Comparison of ENCODE assay signal across 9 mouse cellular contexts in genomic region chr13:74010678-74011077, GRCm38 (mm10). TPM values are rescaled to one million over a fixed set of nuclear protein-coding genes. Genes with fewer than 3 reads are reported as not detected.
A peak's percentile ranks its signal among the peaks of the same experiment; 100 is the strongest.
DNase-seq lines count a peak whose midpoint lies in the region; TF ChIP-seq lines count a peak whose summit lies in the region.
"Had no signal": no experiment of that assay in that cellular context is flagged by ENCODE, and none has a peak within 500 bp of the region (broad histone marks: within the 10 kb centered on the region; RNA-seq: fewer than 3 reads in every experiment).

No protein-coding gene starts in this region.

- peak; percentile 36 for DNase-seq in gastrocnemius, adult 2 months
- no peak for DNase-seq in gastrocnemius, postnatal 4 days (ENCODE audit: low spot score in 2 of 2)
- peak; percentile 44 to 48 for DNase-seq in frontal cortex, postnatal 10 days (ENCODE audit: low spot score in 2 of 2)
- peak; percentile 10 for DNase-seq in left cerebral cortex, postnatal 4 days
- DNase-seq in testis, postnatal 10 days (ENCODE audit: low spot score): no peak
- DNase-seq in kidney, adult 8-10 months: no peak

- 13% methylated on average over 3 of the region's 3 CpGs for WGBS in olfactory bulb, adult 2 months

- no peak; the same call in 1 of the 2 replicates for TF ChIP-seq POLR2A in olfactory bulb, adult 2 months (IDR thresholded peaks at IDR 0.05; ENCODE audit: insufficient read depth, low read depth, low read length)

- intact Hi-C loops in gastrocnemius, adult 2 months (cut with DNase I): no loop called here
- intact Hi-C loops in left cerebral cortex, postnatal 4 days (cut with DNase I): no loop called here

- peak overlapping the region; percentile 92 for H3K27ac ChIP-seq in gastrocnemius, adult 2 months
- no peak overlapping the region for H3K27ac ChIP-seq in brown adipose tissue, adult 24 weeks (replicated peaks; ENCODE audit: low read depth, low read length)
- H3K27ac ChIP-seq in olfactory bulb, adult 2 months (ENCODE audit: insufficient read depth, low read depth, low read length): peak overlapping the region; percentile 64

- peaks cover 18% of the 10 kb centered on the region for H3K4me1 ChIP-seq in brown adipose tissue, adult 24 weeks (ENCODE audit: control insufficient read depth, insufficient read depth, insufficient read length, low read length)
- H3K4me1 ChIP-seq in olfactory bulb, adult 2 months (ENCODE audit: control insufficient read depth, insufficient read depth, low read length): peaks cover 11% of the 10 kb centered on the region

- H3K4me3 ChIP-seq in gastrocnemius, adult 2 months: peak overlapping the region; percentile 85
- H3K4me3 ChIP-seq in brown adipose tissue, adult 24 weeks (ENCODE audit: insufficient read depth, low read depth, low read length): peak overlapping the region; percentile 83
- H3K4me3 ChIP-seq in olfactory bulb, adult 2 months (ENCODE audit: insufficient read depth, low read depth, low read length): peak overlapping the region; percentile 75

- TF ChIP-seq CTCF in gastrocnemius, adult 2 months (IDR thresholded peaks at IDR 0.05): no peak
- TF ChIP-seq CTCF in olfactory bulb, adult 2 months (IDR thresholded peaks at IDR 0.05; ENCODE audit: insufficient read depth, low read depth, low read length): no peak

RNA-seq across cellular contexts. Expression of gene Tppp, which starts 1.5 kb away (rescaled TPM):
- total RNA-seq in gastrocnemius, adult 2 months (2021): 1 to 10 TPM; 4.7 to 8.6 TPM
- total RNA-seq in gastrocnemius, postnatal 4 days (2021): 10 to 100 TPM; 11.0 to 12.7 TPM
- polyA plus RNA-seq in brown adipose tissue, adult 24 weeks (2012; ENCODE audit: insufficient read depth, insufficient read length, missing spikeins): 15.1 and 18.7 TPM in 2 replicates
- total RNA-seq in left cerebral cortex, postnatal 4 days (2021): 10 to 100 TPM; 37.7 to 37.9 TPM
- polyA plus RNA-seq in olfactory bulb, adult 2 months (2012; ENCODE audit: insufficient read depth, insufficient read length, low replicate concordance, missing spikeins): 59.6 and 120 TPM in 2 replicates
- total RNA-seq: common myeloid progenitor, adult 5-6 weeks had no signal

RNA-seq across cellular contexts. Expression of gene Zdhhc11, which starts 47.0 kb away (rescaled TPM):
- total RNA-seq in gastrocnemius, adult 2 months (2021): not detected
- not detected for total RNA-seq in gastrocnemius, postnatal 4 days (2021)
- polyA plus RNA-seq in brown adipose tissue, adult 24 weeks (2012; ENCODE audit: insufficient read depth, insufficient read length, missing spikeins): not detected in 2 replicates
- total RNA-seq in left cerebral cortex, postnatal 4 days (2021): not detected
- polyA plus RNA-seq in olfactory bulb, adult 2 months (2012; ENCODE audit: insufficient read depth, insufficient read length, low replicate concordance, missing spikeins): not detected in 2 replicates
- total RNA-seq: common myeloid progenitor, adult 5-6 weeks had no signal

RNA-seq across cellular contexts. Expression of gene Cep72, which starts 51.4 kb away (rescaled TPM):
- total RNA-seq in gastrocnemius, adult 2 months (2021): under 1 TPM in 1 of 2 experiments, not detected in 1; 0.08 TPM
- 1 to 10 TPM; 2.1 to 5.0 TPM for total RNA-seq in gastrocnemius, postnatal 4 days (2021)
- 1.8 and 1.9 TPM in 2 replicates for polyA plus RNA-seq in brown adipose tissue, adult 24 weeks (2012; ENCODE audit: insufficient read depth, insufficient read length, missing spikeins)
- 1 to 10 TPM; 4.1 to 4.4 TPM for total RNA-seq in left cerebral cortex, postnatal 4 days (2021)
- polyA plus RNA-seq in olfactory bulb, adult 2 months (2012; ENCODE audit: insufficient read depth, insufficient read length, low replicate concordance, missing spikeins): not detected in 2 replicates

Comparison
In these comparisons a context has a peak if more than half of its experiments do, and no peak if none do; other contexts are left out.
1. DNase-seq: peak in gastrocnemius, adult 2 months (single experiment), frontal cortex, postnatal 10 days (2 of 2) and left cerebral cortex, postnatal 4 days (single experiment); none in gastrocnemius, postnatal 4 days (0 of 2), testis, postnatal 10 days (single experiment) and kidney, adult 8-10 months (0 of 2).
2. Peak in every context shown above with its lines, with median percentiles within 50 percentile points of each other: H3K4me3 ChIP-seq.